Mouse (Mus musculus): ENCODE results near the gene Slc16a6. TPM values are rescaled to one million over a fixed set of nuclear protein-coding genes. Genes with fewer than 3 reads are reported as not detected.

Slc16a6 gene
- polyA plus RNA-seq, 1 experiment from 2014 or later: 6.0 TPM

Small RNA genes within 50 kb of the gene (microRNA-seq; reads per million reads assigned to microRNA genes)
- gene Gm25540 (ENCODE audit: insufficient number of aligned reads): not detected

Other genes starting within 250 kb of the Slc16a6 start
- 1.4 and 1.6 TPM in 2 replicates for gene Rgs9, start 175.5 kb downstream of the Slc16a6 start, polyA plus RNA-seq (2014; fragmentation: Nextera tagmentation; extraction: Ambion mirVana)
- 23.2 and 24.2 TPM in 2 replicates for gene Gna13, start 110.8 kb downstream of the Slc16a6 start, polyA plus RNA-seq (2014; fragmentation: Nextera tagmentation; extraction: Ambion mirVana)
- not detected in 2 replicates for gene 9930022D16Rik, start 59.7 kb downstream of the Slc16a6 start, polyA plus RNA-seq (2014; fragmentation: Nextera tagmentation; extraction: Ambion mirVana)
- 46.6 and 48.2 TPM in 2 replicates for gene Amz2, start 47.7 kb downstream of the Slc16a6 start, polyA plus RNA-seq (2014; fragmentation: Nextera tagmentation; extraction: Ambion mirVana)
- gene Arsg, start 224 bp downstream of the Slc16a6 start, polyA plus RNA-seq (2014; fragmentation: Nextera tagmentation; extraction: Ambion mirVana): 2.7 and 3.2 TPM in 2 replicates
- 11.1 and 14.7 TPM in 2 replicates for gene Wipi1, start 138.4 kb upstream of the Slc16a6 start, polyA plus RNA-seq (2014; fragmentation: Nextera tagmentation; extraction: Ambion mirVana)
- gene Prkar1a, start 175.8 kb upstream of the Slc16a6 start, polyA plus RNA-seq (2014; fragmentation: Nextera tagmentation; extraction: Ambion mirVana): 362 and 367 TPM in 2 replicates
- 2.3 and 3.0 TPM in 2 replicates for gene Fam20a, start 248.7 kb upstream of the Slc16a6 start, polyA plus RNA-seq (2014; fragmentation: Nextera tagmentation; extraction: Ambion mirVana)

Measured in forebrain, embryonic 11.5 days (tissue).